Mouse (Mus musculus) heart, postnatal 25 days (tissue): ENCODE results near the gene Mrpl12. TPM values are rescaled to one million over a fixed set of nuclear protein-coding genes. Genes with fewer than 3 reads are reported as not detected.

ENCODE experiments used
- DNase-seq: peaks from one replicate; pipeline ENCODE4 v3.0.0; 2022; ENCODE audit warnings: low spot score
- intact Hi-C: fragments of 180-260 bp; cut with DNase I; formaldehyde crosslinking; loops from one replicate; pipeline ENCODE4 v1.15.1; 2025
- total RNA-seq, 2 experiments: library from RNA; stranded (reverse); gene quantifications; 2 replicates each; pipeline ENCODE4 v1.2.3; 2021

Gene Mrpl12
- total RNA-seq, 2 experiments from 2014 or later: 253 to 263 TPM

DNA sequence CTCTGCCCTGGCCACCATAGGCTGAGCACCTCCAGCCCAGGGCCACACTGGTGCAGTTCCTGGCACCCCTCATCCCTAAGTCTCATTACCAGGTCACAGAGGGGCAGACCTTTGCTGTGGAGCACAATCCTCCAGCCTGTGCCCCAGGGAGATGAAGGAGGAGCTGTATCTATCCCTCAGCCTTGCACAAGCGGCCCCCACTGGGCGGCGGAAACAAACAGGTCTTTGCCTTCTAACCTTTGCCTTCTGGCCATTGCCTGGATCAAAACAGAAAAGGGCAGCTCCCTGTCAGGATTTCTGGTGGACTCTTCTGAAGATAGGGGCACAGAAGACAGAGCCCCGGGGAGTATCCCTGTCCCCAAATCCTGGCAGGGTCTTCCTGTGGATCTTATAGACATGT lies 44.5 kb downstream of the Mrpl12 start:
- intact Hi-C loops: no loop called here
- no peak for DNase-seq

DNA sequence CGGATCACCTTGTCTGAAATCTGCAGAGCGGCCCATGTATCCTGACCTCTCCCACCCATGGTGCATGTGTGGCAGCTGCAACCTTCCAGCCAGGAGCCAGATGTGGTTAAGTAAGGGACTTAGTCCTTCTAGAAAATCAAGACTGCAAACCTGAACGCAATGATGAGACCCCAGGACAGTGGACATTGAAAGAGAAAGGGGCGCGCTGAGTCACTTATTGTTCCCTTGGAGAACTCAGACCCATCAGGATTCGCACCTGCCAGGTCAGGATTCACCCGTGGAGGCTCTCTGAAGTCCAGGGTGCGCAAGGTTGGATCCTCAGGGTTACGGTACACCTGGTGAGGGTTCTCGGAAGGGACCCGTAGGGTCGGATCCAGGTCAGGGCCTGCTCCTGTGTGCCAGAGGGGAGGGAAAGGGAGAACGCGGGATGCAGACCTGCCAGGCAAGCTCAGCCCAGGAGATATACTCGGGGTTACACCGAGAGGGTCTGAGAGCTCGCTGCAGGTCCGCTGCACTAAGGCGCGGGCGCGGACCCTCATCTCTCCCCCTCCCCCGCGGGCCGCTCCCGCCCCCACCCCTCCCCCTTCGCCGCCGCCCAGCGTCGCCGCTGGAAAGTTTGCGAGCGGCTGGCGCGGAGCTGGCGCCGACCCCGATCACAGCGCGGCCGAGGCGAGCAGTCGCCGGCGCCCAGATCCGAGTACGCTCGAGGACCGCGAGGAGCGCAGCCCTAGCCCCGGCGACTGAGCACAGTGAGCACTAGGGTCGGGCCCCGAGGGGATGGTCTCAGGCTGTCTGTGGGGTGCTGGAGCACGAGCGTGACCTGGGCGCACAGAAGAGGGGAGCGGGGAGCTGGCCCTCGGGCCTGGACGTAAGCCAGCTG lies 45.9 kb downstream of the Mrpl12 start, which contains the start of gene Gcgr:
Gcgr (plus strand) TSS at position 615 of the 880 bp plus-strand sequence.
- intact Hi-C loops: no loop called here
- DNase-seq: no peak

DNA sequence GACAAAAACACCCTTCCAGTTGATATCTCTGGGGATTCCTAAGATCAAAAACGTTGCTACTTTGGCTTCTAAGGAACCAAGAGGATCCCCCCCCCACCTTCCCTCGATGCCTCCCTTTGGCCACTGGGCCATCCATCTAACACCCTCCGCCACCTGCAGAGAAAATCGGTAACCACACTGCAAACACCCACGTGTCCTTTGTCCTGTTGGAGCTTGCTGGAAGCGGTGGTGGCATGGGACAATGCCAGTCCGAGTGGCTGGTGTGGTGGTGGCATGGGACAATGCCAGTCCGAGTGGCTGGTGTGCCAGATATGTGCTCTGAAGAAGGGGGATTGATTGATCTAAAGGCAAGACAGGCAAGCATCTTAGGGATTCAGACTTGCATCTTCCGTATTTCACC lies 47.2 kb downstream of the Mrpl12 start:
- no peak for DNase-seq
- intact Hi-C loops: no loop called here

DNA sequence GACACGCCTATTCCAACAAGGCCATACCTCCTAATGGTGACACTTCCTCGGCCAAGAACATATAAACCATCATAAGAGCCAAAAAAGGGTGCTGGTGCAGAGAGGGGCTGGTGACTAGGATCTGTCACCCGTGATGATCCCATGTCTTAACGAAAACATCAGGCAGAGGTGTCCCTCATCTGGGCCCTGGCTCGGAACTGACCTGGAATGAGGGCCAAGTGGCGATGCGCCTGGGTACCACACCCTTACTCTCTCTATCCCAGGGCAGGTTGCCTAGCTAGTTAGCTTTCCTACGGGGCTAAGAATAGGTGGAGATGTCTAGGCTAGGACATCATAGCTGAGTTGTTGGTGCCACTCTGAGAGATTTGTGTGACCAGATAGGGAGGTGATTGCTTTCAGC lies 49.7 kb downstream of the Mrpl12 start:
- intact Hi-C loops: no loop called here
- DNase-seq: no peak

DNA sequence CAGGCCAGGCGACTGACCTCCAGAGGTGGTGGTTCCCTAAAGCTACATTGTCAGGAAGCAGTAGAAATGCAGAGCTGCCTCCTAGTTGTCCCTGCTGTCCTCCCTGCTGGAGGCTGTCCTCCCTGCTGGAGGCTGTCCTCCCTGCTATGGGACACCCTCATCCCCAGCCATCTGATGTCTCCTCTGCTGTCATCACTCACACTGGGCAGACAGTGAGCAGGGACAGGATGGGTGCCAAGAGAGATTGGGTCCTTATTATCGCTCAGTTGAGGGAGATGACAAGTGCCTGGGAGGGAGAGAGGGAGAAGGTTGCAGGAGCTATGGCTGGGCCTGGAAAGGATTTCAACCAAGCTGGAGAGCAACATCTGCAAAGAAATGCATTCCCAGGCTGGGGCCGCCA lies 50.7 kb downstream of the Mrpl12 start:
- intact Hi-C loops: no loop called here
- no peak for DNase-seq

DNA sequence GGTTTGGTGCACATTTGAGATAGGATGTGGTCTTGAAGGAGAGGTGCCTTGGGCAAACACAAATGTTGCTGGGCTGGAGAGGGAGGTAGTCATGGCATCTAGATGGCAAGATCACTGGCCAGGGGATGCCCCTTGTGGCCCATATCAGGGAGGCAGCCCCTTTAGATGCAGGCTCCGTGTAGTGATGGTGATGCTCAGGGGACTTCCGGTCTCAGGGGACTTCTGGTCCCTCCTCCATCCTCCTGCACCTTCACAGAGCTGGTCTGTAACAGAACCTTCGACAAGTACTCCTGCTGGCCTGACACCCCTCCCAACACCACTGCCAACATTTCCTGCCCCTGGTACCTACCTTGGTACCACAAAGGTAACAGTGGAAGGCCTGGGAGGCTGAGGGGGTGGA lies 51.4 kb downstream of the Mrpl12 start:
- intact Hi-C loops: no loop called here
- DNase-seq: no peak

DNA sequence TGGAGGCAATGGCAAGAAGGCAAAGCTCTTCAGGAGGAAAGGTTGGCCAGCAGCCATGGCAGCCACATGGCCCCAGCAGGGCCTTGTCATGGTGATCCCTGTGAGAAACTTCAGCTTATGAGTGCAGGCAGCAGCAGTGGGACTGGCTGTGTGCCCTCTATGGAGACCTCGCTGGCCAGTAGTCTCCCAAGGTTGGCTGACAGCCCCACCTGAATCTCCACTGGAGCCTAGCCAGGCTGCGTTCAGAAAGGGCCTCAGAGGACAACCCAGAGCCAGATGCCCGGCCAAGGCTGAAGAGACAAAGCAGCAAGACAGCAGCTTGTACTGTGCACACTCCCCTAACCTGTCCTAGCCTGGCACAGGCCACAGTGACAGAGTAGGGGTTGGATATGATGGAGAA lies 54.1 kb downstream of the Mrpl12 start:
- DNase-seq: peak; percentile 49
- intact Hi-C loops: loop anchor here (1.0 kb wide), 1 partner anchor 17 kb away; no protein-coding TSS in a partner anchor

Other genes starting within 250 kb of the Mrpl12 start
- 100 to 1,000 TPM; 282 to 346 TPM for gene Actg1, start 136.1 kb upstream of the Mrpl12 start, total RNA-seq
- gene Fscn2, start 123.1 kb upstream of the Mrpl12 start, total RNA-seq: not detected
- 10 to 100 TPM; 15.2 to 15.3 TPM for gene Faap100, start 105.8 kb upstream of the Mrpl12 start, total RNA-seq
- gene Nploc4, start 46.9 kb upstream of the Mrpl12 start, total RNA-seq: 10 to 100 TPM; 53.0 to 59.3 TPM
- gene Tspan10, start 42.0 kb upstream of the Mrpl12 start, total RNA-seq: 1 to 10 TPM; 1.4 to 1.6 TPM
- under 1 TPM; 0.47 to 0.84 TPM for gene Pde6g, start 31.1 kb upstream of the Mrpl12 start, total RNA-seq
- 10 to 100 TPM; 53.7 to 56.4 TPM for gene Oxld1, start 26.5 kb upstream of the Mrpl12 start, total RNA-seq
- 1 to 10 TPM; 7.9 to 8.9 TPM for gene Ccdc137, start 26.5 kb upstream of the Mrpl12 start, total RNA-seq
- 10 to 100 TPM; 10.5 to 10.6 TPM for gene Arl16, start 17.0 kb upstream of the Mrpl12 start, total RNA-seq
- gene Slc25a10, start 7.2 kb downstream of the Mrpl12 start, total RNA-seq: 10 to 100 TPM; 13.1 to 14.8 TPM
- gene Gcgr, start 46.1 kb downstream of the Mrpl12 start, total RNA-seq: 1 to 10 TPM; 1.3 to 1.5 TPM
- gene Mcrip1, start 65.1 kb downstream of the Mrpl12 start, total RNA-seq: 10 to 100 TPM; 44.1 to 46.9 TPM
- gene Ppp1r27, start 66.5 kb downstream of the Mrpl12 start, total RNA-seq: not detected
- gene P4hb, start 88.6 kb downstream of the Mrpl12 start, total RNA-seq: 100 to 1,000 TPM; 228 to 255 TPM
- gene Arhgdia, start 97.0 kb downstream of the Mrpl12 start, total RNA-seq: 100 to 1,000 TPM; 142 to 158 TPM
- gene Alyref, start 113.8 kb downstream of the Mrpl12 start, total RNA-seq: 10 to 100 TPM; 49.3 to 52.6 TPM
- 10 to 100 TPM; 82.6 to 90.3 TPM for gene Anapc11, start 113.8 kb downstream of the Mrpl12 start, total RNA-seq
- gene Npb, start 123.9 kb downstream of the Mrpl12 start, total RNA-seq: not detected
- gene Pcyt2, start 133.3 kb downstream of the Mrpl12 start, total RNA-seq: 10 to 100 TPM; 54.2 to 59.3 TPM
- 1 to 10 TPM; 7.7 to 8.3 TPM for gene Sirt7, start 140.6 kb downstream of the Mrpl12 start, total RNA-seq
- gene Mafg, start 149.0 kb downstream of the Mrpl12 start, total RNA-seq: 10 to 100 TPM; 38.7 to 42.1 TPM
- 1 to 10 TPM; 1.6 to 2.3 TPM for gene Pycr1, start 159.2 kb downstream of the Mrpl12 start, total RNA-seq
- 10 to 100 TPM; 78.3 to 78.8 TPM for gene Myadml2, start 163.5 kb downstream of the Mrpl12 start, total RNA-seq
- under 1 TPM in 1 of 2 experiments, not detected in 1; 0.20 TPM for gene Notum, start 176.6 kb downstream of the Mrpl12 start, total RNA-seq
- 10 to 100 TPM; 33.0 to 33.9 TPM for gene Aspscr1, start 188.4 kb downstream of the Mrpl12 start, total RNA-seq
- gene Cenpx, start 229.1 kb downstream of the Mrpl12 start, total RNA-seq: 10 to 100 TPM; 31.2 to 35.7 TPM
- gene Lrrc45, start 229.3 kb downstream of the Mrpl12 start, total RNA-seq: 1 to 10 TPM; 5.6 to 6.2 TPM
- gene Rac3, start 236.9 kb downstream of the Mrpl12 start, total RNA-seq: 1 to 10 TPM; 1.2 to 1.8 TPM
- 1 to 10 TPM; 6.8 to 7.5 TPM for gene Dcxr, start 242.7 kb downstream of the Mrpl12 start, total RNA-seq
- gene Cbr2, start 247.5 kb downstream of the Mrpl12 start, total RNA-seq: 10 to 100 TPM; 16.7 to 22.1 TPM